Mouse (Mus musculus) lung, postnatal 25 days (tissue): Measurements from ENCODE around the gene Bak1.

Experiments
- DNase-seq: peaks from one replicate; pipeline ENCODE4 v3.0.0; 2022; ENCODE audit warnings: low spot score

Gene Bak1

GRCm38 (mm10) chr17:27048445-27049239 lies 19.8 kb upstream of the Bak1 start:
- DNase-seq, result no peak

- no peak for DNase-seq
These were observed 19.1 kb upstream of the Bak1 start for GRCm38 (mm10) chr17:27047762-27048444.

DNA sequence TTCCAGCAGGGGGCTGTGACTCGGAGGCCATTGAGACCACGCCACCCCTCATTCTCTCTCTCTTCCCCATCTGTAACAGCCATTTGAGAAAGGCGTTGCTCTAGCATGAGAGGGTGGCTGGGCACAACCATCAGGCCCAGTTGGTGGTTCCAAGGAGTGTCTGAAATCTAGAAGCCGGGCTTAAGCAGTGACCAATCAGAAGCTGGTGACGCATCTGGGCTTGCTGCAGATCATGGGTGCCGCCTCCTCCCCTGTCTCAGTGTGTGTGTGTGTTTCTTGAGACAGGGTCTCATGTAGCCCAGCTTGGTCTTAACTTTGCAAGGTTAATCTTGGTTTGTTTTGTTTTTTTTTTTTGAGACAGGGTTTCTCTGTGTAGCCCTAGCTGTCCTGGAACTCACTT lies 16.4 kb upstream of the Bak1 start:
- no peak for DNase-seq

DNA sequence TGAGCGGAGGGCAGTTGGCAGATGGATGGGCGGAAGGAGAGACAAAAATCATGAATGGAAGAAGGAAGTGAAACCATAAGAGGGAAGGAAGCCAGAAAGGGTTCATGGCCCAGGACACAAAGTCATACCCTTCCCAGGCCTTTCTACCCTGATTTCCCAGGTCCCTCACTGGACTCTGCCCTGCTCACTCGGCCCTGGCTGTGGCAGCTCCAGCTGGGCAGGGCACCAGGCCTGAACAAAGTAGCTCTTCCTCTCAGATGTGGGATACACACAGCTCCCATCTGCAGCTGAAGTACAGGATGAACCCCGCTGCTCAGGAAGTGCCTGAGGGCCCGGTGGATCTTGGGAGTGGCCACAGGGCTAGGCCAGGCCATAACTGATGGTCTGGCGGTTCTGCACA lies 14.0 kb upstream of the Bak1 start:
- no peak for DNase-seq

DNA sequence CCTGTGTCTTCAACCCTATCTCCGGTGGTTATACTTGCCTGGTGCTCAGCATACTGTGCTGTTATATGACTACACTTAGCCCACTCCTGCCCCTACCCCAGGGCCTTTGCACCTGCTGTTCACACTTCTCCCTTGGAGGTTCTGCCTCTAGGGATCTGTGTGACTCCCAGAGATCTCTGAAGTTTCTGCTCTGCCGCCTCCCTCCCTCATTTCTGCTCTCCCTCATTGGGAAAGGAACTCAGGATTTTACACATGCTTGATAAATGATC lies 12.9 kb upstream of the Bak1 start:
- DNase-seq, result no peak

DNA sequence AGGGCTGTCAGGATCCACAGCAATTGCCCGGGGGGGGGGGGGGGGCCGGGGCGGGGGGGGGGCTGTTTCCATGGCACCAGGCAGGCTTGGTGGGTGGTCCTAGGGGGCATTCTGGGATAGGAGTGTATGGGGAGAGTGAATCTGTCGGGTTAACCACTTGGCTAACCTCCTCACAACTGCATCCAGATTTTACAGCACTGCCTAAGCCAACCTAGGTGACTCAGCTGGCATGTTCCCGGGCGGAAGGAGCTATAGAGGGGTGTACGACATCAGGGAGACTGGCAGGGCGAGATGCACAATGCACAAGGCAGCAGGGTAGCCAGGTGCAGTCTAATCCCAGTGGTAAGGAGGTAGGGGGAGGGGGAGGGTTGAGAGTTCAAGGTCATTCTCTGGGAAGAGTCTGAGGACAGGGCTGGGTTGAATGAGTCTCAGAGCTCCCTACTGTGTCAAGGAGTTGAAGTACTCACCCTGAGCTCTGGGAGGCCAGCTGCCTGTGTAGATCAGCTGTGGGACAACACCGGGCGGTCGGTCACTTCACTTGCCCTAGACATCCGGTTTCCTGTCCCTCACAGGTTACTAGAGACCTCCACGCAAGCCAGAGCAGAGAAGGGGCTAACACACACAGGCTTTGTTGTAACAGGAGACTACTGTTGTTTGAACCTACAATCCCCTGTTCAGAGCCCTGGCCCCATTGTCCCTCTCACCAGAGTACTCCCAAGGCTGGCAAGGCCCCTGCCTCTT lies 12.4 kb upstream of the Bak1 start:
- DNase-seq, result no peak

GRCm38 (mm10) chr17:27040304-27041045 lies 11.7 kb upstream of the Bak1 start:
- no peak for DNase-seq

DNA sequence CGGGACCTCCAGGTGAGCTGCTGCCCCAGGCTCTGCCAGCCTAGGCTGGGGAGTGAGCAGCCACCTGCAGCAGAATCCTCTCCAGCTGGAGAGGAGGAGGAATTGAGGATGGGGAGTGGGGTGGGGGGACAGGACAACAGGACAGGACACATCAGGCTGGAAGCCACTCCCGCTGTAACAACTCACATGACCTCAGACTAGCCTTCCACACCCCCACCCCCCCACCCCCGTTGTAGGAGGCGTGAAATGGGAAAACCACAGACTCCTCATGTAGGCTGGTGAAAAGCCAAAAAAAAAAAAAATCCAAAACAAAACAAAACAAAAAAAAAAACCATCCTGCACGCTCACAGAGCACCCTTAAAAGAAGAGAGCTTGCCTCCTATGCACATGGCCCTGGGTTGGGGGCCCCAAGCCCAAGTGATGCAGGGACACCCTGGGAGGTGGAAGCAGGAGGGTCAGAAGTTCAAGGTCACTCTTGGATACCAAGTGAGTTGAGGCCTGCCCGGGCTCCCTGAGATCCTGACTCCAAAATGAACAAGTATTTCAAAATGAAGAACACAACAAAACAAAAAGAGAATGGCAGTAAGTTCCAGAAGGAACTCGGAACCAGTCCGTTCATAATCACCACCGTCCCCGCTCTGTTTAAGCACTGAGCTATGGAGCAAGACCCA lies 10.8 kb upstream of the Bak1 start:
- DNase-seq, result no peak

DNA sequence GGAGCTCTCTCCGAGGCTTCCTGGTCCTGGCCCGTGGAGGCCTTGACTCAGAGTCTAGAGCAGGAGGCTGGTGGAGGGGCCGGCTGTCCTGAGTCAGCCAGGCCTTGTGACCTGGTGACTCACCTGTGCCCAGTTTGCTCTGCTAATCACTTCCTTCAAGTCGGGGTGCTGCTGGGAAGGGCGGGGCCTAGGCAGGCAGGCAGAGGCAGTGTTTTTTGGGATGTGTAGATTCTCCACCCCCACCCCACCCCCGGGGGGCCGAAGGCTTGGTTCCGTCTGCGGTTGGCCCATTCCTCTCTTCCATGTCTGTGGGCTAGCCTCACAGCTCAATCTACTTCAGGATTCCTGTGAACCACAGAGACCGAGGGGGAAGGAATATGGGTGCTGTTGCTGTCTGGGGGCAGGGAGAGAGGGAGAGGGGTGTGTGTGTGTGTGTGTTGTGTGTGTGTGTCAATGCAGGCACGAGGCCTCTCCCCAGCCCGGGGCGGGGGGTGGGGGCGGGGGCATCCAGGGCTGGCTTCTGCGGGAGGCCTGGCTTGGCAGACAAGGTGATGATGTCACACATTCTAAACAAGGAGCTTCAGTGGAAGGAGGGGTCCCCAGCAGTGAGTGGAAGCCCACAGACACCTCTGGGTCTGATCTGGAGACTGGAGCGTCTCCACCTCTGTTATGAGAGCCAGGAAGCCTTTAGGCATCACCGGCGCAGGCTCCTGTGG lies 9.7 kb upstream of the Bak1 start:
- DNase-seq, result peak; percentile 70

DNA sequence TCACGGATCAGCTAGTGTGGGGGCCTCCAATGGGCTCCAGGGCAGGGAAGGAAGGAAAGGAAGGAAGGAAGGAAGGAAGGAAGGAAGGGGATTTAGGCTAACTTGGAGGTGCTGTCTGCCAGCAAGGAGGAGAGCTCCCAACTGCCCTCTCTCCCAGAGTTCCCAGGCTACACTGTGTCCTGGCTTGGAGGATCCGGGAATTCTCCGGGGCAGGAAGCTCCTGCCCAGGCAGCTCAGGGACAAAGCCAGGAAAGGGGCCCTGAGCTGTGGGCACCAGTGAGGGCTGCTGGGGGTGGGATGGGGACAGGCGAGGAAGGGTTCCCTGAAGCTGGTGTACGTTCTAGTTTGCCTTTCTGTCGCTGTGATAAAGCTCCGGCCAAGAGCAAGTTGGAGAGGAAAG lies 7.7 kb upstream of the Bak1 start:
- peak; percentile 46 for DNase-seq

- DNase-seq, result peak; percentile 77
These were observed 4.1 kb upstream of the Bak1 start for GRCm38 (mm10) chr17:27032869-27033268.

GRCm38 (mm10) chr17:27032328-27032727 lies 3.5 kb upstream of the Bak1 start:
- no peak for DNase-seq

DNA sequence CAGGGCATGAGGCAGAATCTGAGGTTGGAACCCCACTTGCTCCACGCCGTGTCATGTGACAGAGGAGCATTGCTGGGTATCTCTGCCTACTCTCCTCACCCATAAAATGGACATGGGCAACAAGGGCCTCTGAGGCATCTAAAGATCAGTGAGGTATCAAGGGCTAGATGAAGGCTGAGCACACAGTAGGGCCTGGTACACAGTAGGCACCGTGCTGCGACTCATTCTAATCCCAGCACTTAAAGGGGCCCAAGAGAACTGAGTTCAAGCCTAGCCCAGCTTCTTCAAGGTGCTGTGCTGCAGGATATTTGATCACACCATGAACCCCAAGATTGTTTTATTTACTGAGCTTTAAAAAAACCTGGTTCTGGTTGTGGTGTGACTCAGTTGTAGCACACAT lies 2.1 kb upstream of the Bak1 start:
- no peak for DNase-seq

DNA sequence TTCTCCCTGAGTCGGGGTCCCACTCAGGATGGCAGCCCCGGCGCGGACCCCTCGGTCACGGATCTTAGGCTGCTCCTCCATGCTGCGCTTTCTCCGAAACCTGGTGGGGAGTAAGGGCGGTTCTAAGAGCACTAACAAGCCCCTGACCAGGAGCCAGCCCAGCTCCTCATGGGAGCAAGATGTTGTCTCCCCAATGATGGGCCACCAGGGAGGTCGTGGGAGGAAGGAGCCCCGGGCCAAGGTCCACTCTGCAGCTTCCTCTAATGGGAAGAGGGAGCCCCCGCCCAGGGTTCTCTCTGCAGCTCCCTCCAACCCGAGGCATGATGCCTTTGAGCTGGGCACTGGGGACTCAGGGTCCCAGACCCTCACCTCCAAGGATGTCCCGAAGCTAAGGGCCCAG lies 622 bp upstream of the Bak1 start:
- no peak for DNase-seq

- peak; percentile 94 for DNase-seq
These were observed 469 bp downstream of the Bak1 start for GRCm38 (mm10) chr17:27028284-27028795.

DNA sequence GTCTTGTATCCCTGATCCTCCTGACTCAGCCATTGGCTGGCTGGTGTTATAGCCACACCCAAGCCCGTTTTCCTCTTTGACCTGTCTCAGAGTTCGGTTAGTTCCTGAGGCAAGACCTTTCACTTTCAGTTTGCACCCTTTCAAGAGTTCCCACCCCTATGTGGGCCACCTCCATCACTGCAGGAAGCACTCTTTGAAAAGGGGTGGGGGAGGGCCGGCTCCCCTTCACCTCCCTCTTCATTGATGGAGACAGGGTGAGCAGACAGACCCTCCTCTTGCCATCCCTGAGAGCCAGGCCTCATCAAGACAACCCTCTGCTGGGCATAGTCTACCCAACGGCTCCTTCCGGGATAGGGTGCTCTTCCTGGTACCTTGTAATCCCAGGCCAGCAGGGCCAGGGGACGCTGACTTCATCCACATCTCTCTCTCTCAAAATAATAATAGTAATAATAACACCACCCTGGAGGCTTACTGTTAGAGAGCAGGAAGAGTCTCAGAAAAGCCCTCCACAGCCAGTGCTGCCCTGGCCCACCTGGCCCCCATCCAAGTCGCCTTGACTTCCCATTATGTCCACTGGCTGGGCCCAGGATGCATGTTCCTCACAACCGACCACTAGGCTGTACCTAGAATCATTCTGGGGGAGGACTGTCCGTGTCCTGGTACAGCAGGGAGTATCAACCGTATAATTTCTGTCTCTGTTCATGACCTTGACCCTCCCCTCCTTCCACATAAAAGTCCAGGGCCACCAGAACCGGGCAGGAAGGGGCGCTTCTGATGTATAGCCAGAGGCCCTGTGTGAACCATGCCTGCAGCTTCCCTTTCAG lies 1.1 kb downstream of the Bak1 start:
- peak; percentile 78 for DNase-seq

DNA sequence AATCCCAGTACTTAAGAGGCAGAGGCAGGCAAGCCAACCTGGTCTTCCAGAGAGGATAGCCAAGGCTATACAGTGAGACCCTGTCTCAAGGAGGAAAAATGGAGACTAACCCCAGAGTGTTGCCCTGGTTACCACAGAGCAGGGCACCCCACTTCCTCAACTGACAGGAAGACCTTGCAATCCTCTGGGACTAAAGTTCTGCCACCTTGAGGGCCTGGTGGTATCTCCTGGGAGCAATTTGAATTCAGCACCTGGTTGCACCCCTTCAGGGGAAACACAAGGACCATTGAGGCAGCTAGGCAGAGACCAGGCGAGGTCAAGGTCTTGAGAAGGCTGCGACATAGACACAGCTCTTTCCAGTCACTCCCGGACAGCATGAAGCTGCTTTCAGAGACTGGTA lies 2.9 kb downstream of the Bak1 start:
- no peak for DNase-seq

GRCm38 (mm10) chr17:27025326-27025902 lies 3.4 kb downstream of the Bak1 start:
- peak; percentile 36 for DNase-seq

GRCm38 (mm10) chr17:27023342-27023741 lies 5.5 kb downstream of the Bak1 start:
- no peak for DNase-seq

GRCm38 (mm10) chr17:27021736-27022135 lies 7.1 kb downstream of the Bak1 start:
- DNase-seq, result no peak
